Mouse (Mus musculus) liver (tissue): ENCODE measurements around the gene Grik3.
"Not testable (repeated sequence)": the region's sequence is repeated elsewhere in the genome, so short reads cannot be mapped to it uniquely, and the experiment has no call there.

Source experiments
- DNase-seq: peaks from one replicate; pipeline ENCODE4 v3.0.0-alpha.2; 2020; ENCODE audit warnings: mixed read lengths

Gene Grik3

DNA sequence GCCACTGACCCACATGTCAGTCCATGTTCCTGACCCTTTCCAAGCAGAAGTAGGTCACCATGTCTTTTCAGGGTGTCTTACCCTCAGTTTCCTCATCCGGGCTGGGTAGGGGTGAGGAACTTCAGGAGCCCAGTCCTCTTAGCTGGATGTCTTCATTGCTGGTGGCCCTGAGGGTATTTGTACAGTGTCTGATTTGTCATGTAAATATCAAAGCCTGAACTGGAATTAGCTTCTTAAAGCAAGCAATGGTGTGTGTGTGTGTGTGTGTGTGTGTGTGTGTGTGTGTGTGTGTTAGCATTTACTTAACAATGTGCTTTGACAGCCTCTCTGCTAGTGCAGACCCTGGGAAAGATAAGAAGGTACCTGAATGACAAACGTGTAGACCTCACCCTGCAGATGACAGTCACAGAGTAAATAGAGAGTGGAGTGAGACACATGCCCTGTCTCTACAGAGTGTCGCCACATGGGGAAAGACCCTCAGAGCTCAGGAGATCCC is 109.1 kb downstream of the Grik3 start:
- no peak for DNase-seq

DNA sequence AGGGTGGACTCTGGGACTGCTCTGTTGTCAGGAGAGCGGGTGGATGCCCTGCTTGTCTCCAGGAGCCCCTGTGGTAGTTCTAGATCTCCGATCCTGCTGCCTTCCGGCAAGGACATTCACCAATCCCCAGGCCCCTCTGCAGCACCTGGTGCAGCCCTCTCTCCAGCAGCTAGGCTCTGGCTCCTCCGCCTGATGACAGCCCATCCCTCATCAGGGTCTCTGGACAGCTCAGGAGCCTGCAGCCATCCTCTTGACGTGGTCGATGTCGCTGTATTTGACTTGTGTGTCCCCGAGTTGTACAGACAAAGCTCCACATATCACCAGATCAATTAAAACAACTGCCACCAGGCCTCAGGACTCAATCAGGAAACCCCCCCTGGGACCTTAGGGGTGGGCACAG is 110.1 kb downstream of the Grik3 start:
- DNase-seq = no peak

DNA sequence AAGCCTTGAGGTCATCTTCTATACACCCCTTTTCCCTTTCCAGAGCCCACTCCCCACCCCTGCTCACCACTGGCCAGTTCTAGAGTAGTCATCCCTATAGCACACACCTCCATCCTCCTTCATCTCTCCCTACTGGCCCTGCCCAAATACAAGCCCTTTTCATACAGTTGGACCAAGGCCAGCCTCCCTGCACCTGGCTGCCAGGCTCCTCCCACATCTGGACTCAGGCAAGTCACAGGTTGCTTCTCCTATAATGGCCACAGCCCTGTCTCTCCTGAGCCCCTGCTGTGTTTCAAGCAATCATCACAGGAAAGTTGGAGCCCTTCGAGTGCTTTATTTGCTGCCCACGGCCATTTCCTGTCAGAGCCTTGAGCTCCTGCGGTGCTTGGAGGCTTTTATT is 110.8 kb downstream of the Grik3 start:
- DNase-seq = no peak

DNA sequence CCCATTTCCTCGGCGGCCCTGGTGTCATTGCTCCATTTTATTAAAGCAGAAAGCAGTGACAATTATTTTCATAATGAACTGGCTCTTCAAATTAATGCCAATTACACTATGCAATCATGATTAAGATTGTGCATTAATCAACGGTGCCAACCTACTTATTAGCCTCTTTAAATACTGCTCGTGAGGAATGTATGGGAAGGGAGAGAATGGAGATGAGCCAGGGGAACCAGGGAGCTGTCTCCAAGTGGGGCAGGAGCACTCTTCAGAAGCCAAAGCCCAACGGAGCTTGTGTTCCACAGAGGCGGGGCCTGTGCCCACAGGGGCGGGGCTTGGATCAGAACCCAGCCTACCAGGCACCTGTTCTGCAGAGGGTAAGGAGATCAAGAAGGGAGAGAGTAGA is 114.0 kb downstream of the Grik3 start:
- no peak for DNase-seq

DNA sequence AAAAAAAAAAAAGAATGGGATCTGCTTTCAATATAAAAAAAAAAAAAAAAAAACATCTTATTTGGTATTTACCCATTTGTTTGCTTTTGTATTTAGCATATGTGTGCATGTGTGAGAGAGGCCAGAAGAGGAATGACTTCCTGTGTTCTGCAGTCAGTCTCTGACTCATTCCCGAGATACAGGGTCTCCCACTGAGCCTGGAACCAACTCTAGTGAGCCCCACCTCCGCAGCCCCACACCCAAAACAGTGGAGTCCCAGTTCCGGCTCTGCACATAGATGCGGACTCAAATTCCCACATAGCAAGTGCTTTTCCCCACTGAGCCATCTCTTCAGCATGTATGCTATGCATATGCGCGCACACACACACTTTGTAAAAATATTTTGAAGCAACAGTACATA is 115.6 kb downstream of the Grik3 start:
- no peak for DNase-seq

DNA sequence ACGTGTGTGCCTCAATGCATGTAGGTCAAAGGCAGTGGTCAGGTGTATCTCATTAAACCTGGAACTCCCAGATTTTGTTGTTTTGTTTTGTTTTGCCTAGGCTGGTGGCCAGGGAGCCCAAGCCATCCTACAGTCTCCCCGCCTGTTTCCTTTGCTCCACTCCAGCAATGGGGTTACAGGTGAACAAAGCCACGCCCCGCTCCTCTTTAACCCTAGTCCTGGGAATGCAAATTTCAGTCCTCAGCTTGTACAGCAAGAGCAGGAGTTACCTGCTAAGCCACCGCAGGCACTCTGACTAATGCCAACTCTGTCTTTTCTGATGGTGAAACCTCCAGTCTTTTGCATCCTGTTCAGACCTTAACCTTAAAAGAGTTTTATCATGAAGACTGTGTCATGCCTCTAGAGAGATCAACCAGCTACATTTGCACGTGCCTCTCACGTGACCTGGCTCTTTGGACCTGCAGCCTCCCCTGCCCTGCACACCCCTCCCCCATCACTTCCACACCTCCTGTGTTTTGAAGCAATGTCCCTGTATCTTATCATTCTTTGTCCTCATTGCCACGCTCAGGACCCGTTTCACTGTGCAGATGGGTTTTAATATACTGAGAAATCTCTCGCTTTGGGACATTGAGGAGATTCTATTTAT is 117.0 kb downstream of the Grik3 start:
- no peak for DNase-seq

DNA sequence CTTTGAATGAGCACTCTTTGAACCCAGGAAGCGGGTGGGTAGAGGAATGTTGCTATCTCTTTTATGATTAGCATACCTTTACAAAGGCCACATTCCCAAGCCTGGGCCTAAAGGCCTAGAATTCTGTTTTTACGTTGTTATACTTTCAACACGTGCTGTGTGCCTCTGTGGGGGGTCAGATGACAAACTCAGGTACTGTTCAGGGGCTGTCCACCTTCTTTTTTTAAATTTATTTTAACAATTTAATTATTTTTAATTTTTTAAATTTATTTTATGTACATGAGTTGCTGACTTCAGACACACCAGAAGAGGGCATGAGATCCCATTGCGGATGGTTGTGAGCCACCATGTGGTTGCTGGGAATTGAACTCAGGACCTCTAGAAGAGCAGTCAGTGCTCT is 118.4 kb downstream of the Grik3 start:
- not testable (repeated sequence) for DNase-seq

DNA sequence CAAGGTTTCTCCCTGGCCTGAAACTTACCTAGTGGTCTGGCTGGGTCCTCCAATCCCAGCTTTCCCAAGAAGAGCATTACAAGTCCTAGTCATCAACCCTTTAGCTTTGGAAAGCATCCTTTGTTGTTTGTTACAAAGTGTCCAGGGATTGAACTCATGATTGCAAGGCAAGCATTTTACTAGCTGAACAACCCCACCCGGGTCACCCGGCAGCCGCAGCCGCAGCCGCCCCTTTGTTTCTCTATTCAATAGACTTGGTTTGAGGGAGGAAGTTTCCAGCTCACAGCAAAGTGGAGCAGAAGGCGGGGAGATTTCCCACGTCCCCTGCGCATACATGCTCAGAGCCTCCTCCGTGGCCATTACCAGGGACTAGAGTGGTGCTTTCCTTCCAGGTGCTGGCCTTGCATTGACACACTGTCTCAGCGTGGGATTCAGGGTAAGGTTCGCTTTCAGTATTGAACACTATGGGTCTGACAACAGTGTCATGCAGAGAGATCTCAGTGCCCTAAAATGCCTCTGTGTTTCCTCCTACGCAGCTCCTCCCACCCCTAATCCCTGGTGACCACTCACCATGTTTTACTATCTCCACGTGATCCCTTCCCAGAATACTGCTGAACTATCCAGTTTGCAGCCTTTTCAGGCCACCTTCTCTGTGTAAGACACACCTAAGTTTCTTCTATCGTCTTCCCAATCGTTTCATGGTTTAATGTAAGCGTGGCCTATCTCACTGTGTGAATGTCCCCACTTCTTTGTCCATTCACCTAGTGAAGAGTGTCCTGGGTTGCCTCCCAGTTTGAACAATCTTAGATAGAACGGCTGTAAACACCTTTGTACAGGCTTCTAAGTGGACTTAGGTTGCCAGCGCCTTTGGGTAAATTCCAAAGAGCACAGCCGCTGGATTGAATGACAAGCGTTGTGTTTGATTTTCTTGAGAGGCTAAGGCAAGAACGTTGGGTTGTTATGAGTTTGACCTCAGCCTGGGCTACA is 119.1 kb downstream of the Grik3 start:
- no peak for DNase-seq

DNA sequence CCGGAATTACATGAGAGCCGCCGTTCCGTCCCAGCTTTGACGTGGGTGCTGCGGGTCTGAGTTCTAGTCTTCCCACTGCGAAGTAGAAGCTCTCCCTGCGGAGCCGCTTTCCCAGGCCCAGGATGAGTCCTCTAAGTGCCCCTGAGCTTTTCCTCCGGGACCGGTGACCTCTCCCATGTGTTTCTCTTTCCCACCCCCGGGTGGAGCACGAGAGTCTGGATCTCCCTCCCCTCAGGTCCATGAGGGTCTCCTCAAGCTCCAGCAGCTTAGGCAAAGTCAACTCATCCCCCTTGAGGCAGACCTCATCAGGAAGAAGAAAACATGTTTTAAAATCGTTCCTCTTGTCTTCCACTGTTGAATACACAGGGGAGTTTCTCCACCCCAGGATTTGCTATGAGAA is 127.4 kb downstream of the Grik3 start:
- no peak for DNase-seq

DNA sequence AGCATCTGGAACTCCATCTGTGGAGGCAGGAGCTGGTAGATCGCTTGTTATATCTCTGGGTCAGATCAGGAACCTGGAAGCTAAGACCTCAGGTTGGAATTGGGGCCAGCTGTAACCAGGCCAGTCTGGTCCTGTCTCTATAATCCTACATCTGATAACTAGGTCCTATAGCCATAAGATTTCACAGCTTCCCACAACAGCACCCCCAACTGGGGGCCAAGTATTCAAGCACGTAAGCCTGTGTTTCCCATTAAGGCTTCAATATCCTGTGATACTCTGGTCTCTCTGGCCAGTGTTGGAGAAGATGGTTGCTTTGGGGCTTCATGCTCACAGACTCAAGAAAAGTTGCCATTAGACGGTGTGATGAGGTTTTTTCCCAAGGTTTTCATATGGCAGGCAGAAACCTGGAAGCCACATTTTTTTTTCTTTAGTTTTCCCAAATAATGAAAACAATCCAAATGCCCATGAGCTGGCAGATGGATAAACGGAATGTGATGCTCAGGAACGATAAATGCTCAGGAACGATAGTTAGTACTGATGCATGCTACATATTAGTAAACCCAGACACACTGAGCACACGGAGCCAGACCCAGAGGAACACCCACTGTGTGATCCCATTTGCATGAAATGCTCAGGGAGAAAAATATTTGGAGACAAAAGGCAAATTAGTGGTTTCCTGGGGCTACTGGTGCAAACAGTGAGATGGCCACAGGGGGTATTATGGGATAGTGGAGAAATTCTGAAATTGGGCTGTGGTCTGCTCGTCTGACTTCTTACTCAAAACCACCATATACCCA is 128.2 kb downstream of the Grik3 start:
- DNase-seq = no peak

DNA sequence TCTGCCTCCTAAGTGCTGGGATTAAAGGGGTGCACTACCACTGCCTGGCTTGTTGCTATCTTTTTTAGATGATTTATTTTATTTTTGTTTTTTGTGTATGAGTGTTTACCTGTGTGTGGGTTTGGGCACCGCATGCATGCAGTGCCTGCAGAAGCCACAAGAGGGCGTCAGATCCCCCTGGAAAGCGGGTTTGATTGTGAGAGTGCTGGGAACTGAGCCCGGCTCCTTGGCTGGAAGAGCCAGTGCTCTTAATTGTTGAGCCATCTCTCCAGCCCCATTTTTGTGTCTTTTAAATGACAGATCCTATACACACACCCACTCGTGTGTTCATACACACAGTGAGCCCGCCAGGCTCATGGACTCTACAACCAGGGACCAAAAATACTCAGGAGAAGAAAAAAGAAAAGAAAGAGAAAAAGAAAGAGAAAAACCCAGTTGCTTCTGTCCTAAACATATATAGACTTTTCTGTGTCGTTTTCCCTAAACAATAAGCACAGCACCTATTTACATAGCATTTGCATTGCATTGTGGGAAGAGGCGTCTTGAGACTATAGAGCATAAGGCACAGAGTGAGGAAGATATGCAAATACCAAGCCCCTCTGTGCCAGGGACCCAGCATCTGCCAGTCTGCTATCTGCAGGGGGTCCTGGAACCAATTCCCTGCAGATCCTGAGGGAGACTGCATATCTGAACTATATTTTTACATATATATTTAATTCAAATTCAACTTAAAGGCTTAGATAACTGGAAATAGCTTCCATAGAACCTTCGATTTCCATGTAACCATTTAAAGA is 134.6 kb downstream of the Grik3 start:
- DNase-seq = no peak

DNA sequence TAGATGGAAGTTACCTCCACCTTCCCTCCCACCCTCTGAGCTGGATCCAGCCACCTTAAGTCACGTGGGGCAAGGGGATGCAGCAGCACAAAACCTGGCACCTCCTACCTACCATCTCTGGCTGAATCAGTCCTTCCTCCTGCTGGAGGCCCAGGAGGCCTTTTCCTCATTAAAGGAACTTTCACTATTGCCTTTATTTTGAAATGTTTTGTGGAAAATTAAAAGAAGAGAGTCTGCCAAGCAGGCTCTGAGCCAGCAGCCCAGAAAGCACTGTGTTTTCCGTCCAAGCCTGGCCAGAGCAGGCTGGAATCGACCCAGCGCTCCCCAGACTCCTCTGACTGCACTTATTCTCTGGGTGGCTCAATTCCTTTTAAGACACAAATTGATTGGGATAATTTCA is 139.0 kb downstream of the Grik3 start:
- no peak for DNase-seq

DNA sequence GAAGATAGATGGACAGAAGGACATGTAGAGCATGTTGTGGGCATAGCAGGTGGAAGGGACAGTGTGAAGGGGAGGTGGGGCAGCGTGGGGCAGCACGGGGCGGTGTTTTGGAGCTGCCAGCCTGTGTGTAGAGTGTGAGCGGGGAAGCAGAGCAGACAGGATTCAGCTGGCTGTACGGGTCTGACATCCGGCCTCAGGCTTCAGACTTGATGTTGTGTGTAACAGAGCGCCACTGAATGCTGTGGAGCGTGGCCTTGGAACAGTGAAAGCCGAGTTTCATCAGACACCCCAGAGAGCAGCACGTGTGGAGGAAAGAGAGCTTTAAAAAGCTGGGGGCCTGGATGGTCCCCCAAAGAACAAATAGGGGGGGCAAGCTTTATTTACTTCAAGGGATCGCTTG is 144.5 kb downstream of the Grik3 start:
- DNase-seq = no peak

DNA sequence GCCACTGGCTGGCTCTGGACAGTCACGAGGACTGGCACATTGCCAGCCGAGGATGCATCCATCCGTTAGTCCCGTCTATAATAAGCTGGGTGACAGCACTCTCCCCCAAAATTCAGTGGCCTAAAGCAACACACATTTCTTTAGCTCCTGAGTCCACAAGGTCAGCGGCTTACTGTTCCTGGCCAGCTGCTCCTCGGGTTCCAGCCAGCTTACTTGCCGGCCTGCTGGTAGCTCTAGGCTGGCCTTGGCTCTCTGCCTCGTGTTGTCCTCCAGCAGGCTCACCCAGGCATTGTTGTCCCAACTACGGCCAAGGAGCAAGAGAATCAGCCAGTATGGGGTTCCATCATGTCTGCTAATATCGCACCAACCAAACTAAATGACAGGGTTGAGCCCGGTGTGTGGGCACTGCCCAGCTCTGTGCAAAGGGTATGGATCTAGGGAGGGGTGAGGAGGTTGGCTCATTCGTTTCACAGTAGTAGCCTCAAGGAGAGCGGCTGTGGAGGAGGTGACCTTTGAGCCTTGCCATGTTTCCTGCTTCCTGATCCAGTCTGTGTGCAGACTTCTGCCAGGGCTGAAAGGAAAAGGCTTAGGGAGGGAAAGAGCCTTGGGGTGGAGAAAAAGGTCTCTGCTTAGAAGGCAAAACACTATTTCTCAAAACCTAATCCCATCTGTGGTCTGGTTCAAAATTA is 146.3 kb downstream of the Grik3 start:
- DNase-seq = no peak

DNA sequence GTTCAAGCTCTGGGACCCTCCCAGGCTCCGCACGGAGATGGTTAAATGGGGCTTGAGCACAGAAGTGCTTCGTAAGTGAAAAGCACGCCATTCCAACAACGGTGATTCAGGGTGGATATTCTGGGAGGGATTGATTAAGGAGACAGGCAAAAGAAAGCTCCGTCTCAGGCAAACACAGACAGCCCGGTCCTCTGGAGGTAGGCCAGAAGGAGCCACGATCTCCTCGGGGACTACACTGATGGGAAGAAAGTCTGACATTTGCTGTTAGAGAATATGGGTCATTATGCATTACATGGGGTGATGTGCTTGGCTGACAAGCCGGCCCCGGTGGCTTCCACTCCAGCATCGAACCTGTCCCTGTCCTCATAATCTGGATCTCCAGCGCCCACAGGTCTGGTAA is 146.9 kb downstream of the Grik3 start:
- DNase-seq = no peak

DNA sequence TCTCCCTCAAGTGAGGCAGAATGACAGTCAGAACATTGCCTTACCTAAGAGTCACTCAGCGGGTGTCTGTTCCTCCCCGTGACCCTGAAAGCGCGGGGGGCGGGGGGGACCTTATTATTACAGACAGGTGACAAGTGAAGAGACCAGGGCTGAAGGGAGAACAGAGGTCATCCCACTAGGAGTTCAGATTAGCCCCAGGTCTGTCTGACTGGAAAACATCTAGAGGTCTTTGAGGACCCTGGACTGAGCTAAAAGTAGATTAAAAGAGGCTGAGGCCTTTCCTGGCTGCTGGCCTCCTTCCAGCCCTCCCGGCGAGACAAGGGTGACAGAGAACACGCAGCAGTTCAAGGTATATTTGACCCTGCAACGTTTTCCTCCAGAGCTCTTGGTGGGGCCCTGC is 150.0 kb downstream of the Grik3 start:
- DNase-seq = no peak

DNA sequence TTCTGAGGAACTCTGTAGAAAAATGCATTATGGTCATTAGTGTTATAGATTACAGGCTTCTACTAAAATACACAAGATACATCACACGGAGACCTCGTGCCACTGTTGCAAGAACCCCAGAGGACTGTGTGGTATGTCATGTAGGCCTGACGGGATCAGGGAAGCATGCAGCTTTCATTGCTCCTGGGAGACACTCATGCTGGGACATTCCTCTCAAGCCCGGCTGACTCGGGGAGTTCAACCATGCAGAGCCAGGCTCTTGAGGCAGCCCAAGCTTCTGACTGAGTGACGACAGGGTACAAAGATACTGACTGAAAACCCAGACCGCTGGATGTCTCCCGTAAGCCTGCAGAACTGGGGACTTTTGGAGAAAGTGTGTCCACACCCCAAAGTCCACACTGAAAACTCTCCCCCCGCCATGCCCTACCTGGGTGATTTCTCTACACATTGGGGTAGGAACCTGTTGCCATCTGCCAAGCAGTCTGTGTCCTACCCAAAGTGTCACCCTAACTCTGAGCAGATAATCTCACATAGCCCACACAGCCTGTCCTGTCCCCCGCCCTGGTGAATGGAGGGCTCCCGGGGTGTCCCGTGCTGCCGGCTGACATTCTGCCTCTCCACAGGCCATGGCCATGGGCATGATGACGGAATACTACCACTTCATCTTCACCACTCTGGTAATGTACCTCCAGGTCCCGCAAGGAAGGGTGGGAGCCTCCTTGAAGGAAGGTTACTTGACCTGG is 150.6 kb downstream of the Grik3 start:
- no peak for DNase-seq

DNA sequence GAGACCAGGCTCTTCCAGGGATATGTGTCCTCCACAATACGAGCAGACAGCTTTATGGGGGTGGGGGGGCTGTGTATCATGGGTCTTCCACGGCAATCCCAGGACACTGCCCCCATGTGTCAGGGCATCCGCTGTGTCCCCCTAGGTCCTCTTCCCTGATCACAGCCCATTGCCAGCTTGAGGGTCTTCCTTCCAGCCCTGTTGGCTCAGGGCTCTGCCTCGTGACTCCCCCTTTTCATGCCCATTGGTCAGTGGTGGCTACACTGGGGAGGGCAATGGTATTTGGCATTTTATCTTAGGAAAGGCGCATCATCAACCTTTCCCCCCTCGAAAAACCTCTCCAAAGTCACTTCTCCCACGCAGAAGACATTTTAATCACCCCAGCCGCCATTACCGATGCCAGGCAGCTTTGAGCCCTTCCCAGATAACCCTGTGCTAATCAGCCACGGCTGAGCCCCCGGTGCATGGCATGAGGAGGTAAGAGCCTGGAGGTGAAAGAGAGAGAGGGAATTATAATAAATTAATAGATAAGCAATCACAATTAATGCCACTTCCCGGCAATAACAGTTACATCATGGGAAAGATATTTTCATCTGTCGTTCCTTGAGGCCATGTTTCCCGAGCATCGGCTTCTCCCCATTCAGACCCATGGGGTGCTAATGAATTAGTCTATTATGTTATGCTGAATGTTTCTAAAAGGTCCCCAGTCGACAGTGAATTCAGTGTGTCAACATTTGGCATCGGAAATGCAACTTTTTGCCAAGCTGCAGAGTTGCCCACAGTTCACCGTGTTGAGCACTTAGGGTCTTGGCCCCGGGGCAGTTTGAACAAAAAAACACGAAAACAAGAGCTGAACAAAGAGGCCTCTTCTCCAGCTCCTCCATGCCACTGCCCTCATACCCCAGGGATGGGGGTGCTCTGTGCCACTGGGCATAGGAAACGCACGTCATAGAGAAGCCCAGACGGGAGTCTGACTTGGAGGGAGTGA is 154.4 kb downstream of the Grik3 start:
- no peak for DNase-seq

DNA sequence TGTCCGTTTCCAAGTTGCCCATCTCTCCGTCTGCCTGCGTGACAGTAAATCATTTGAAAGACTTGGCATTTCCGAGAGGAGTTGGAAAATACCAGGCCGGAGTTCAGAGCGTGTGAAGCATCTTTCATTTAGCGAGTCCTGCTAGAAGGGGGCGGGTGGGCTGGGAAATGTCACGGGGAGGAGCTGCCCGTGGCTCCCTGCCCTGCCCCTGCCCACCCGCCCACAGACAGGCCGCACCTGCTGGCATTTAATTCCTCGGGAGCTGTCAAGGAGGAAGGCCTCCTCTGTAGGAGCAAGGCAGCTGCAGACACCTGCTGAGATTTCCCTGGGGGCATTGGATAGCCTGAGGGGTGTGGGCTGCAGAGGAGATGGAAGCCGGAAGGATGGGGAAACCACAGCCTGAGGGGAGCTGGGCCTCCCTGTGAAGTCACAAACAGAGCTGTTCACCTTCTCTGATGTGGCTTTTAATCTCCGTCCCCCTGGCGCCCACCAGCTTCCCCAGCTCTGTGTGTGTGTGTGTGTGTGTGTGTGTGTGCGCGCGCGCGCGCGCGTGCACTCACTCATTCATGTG is 161.3 kb downstream of the Grik3 start:
- DNase-seq = peak; percentile 6
